Mouse (Mus musculus): ENCODE measurements around the gene Tgfbr3.

DNA sequence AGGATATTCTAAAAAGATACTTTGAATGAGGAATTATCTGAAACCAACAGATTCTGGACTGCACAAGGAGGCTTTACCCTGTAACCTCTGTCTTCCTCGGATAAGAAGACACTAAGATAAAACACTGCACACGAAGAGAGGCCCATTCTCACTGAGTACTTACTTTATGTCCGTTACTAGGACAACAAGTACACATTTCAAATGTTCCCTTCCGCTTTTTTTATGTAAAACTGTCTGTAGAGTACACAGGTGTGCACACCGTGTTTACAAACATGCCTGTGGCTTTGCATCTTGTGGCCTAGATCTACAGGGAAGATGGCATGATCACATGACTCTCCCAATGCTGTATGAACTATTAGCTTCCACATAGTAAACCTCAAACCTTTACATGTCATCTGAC lies 146.6 kb downstream of the Tgfbr3 start:
- TF ChIP-seq POLR2A (IDR thresholded peaks at IDR 0.05; ENCODE audit: control insufficient read depth, extremely low read depth, insufficient read depth, low read length, poor library complexity) (no peak), CTCF (IDR thresholded peaks at IDR 0.05; ENCODE audit: borderline replicate concordance, control insufficient read depth, extremely low read depth, insufficient read depth, low read length, poor library complexity) (no peak)
